Mouse (Mus musculus): Measurements from ENCODE around the gene Cfap43.
"Not testable (repeated sequence)": the region's sequence is repeated elsewhere in the genome, so short reads cannot be mapped to it uniquely, and the experiment has no call there.

Cfap43 gene

GRCm38 (mm10) chr19:47853951-47854795 is 64.9 kb downstream of the Cfap43 start:
- DNase-seq (ENCODE audit: low read depth, low spot score), result no peak

GRCm38 (mm10) chr19:47853053-47853452 is 66.0 kb downstream of the Cfap43 start:
- no peak for DNase-seq (ENCODE audit: low read depth, low spot score)

GRCm38 (mm10) chr19:47852131-47852530 is 67.0 kb downstream of the Cfap43 start:
- not testable (repeated sequence) for DNase-seq (ENCODE audit: low read depth, low spot score)

- DNase-seq (ENCODE audit: low read depth, low spot score), result no peak
Observed at GRCm38 (mm10) chr19:47849735-47850134, 69.4 kb downstream of the Cfap43 start.

GRCm38 (mm10) chr19:47841234-47841633 is 77.9 kb downstream of the Cfap43 start:
- DNase-seq (ENCODE audit: low read depth, low spot score), result not testable (repeated sequence)

- no peak for DNase-seq (ENCODE audit: low read depth, low spot score)
Observed at GRCm38 (mm10) chr19:47837527-47837901, 81.6 kb downstream of the Cfap43 start.

- DNase-seq (ENCODE audit: low read depth, low spot score), result peak; percentile 74
Observed at GRCm38 (mm10) chr19:47836701-47837526, 82.2 kb downstream of the Cfap43 start.

GRCm38 (mm10) chr19:47835776-47836175 is 83.3 kb downstream of the Cfap43 start:
- DNase-seq (ENCODE audit: low read depth, low spot score), result no peak

GRCm38 (mm10) chr19:47834614-47835013 is 84.5 kb downstream of the Cfap43 start:
- no peak for DNase-seq (ENCODE audit: low read depth, low spot score)

- DNase-seq (ENCODE audit: low read depth, low spot score), result no peak
Observed at GRCm38 (mm10) chr19:47832316-47832715, 86.8 kb downstream of the Cfap43 start.

- no peak for DNase-seq (ENCODE audit: low read depth, low spot score)
Observed at GRCm38 (mm10) chr19:47831111-47831510, 88.0 kb downstream of the Cfap43 start.

- no peak for DNase-seq (ENCODE audit: low read depth, low spot score)
Observed at GRCm38 (mm10) chr19:47829913-47830450, 89.1 kb downstream of the Cfap43 start.

- no peak for DNase-seq (ENCODE audit: low read depth, low spot score)
Observed at GRCm38 (mm10) chr19:47824026-47824425, 95.1 kb downstream of the Cfap43 start.

- peak; percentile 71 for DNase-seq (ENCODE audit: low read depth, low spot score)
Observed at GRCm38 (mm10) chr19:47822143-47822796, 96.8 kb downstream of the Cfap43 start.

- DNase-seq (ENCODE audit: low read depth, low spot score), result no peak
Observed at GRCm38 (mm10) chr19:47821494-47821872, 97.6 kb downstream of the Cfap43 start.

- DNase-seq (ENCODE audit: low read depth, low spot score), result peak; percentile 70
Observed at GRCm38 (mm10) chr19:47820832-47821493, 98.1 kb downstream of the Cfap43 start.

- DNase-seq (ENCODE audit: low read depth, low spot score), result no peak
Observed at GRCm38 (mm10) chr19:47817692-47818091, 101.4 kb downstream of the Cfap43 start.

- no peak for DNase-seq (ENCODE audit: low read depth, low spot score)
Observed at GRCm38 (mm10) chr19:47814721-47815120, 104.4 kb downstream of the Cfap43 start.

GRCm38 (mm10) chr19:47812091-47812490 is 107.0 kb downstream of the Cfap43 start:
- peak; percentile 68 for DNase-seq (ENCODE audit: low read depth, low spot score)

GRCm38 (mm10) chr19:47798583-47798982 is 120.5 kb downstream of the Cfap43 start:
- DNase-seq (ENCODE audit: low read depth, low spot score), result no peak

- no peak for DNase-seq (ENCODE audit: low read depth, low spot score)
Observed at GRCm38 (mm10) chr19:47796699-47797098, 122.4 kb downstream of the Cfap43 start.

All from ES-CJ7 (cell line).